Mouse (Mus musculus) kidney, postnatal 36 days (tissue): ENCODE measurements around the gene Sdcbp2.

Experiments used
- DNase-seq, 2 experiments: peaks; one replicate each; pipeline ENCODE4 v3.0.0; 2021 to 2022; ENCODE audit warnings: mixed read lengths in 2 of 2

Sdcbp2 gene

GRCm38 (mm10) chr2:151571873-151572700, at the start of gene Sdcbp2:
Gene Sdcbp2 (plus strand): TSS chr2:151572622.
- peak in 1 of 2 experiments; percentile 16 for DNase-seq

- no peak for DNase-seq
These were observed 47.9 kb upstream of the Sdcbp2 start for GRCm38 (mm10) chr2:151524324-151525041.

- no peak for DNase-seq
These were observed 46.9 kb upstream of the Sdcbp2 start for GRCm38 (mm10) chr2:151525520-151525919.

GRCm38 (mm10) chr2:151528066-151528465, 44.4 kb upstream of the Sdcbp2 start:
- DNase-seq, result no peak

GRCm38 (mm10) chr2:151529169-151529568, 43.3 kb upstream of the Sdcbp2 start:
- DNase-seq, result no peak

GRCm38 (mm10) chr2:151530378-151531230, 41.8 kb upstream of the Sdcbp2 start:
- DNase-seq, result no peak

GRCm38 (mm10) chr2:151533632-151534031, 38.8 kb upstream of the Sdcbp2 start:
- no peak for DNase-seq

GRCm38 (mm10) chr2:151535961-151536617, 36.3 kb upstream of the Sdcbp2 start:
- peak in 1 of 2 experiments; percentile 8 for DNase-seq

GRCm38 (mm10) chr2:151536618-151536974, 35.8 kb upstream of the Sdcbp2 start:
- peak; percentile 67 to 72 for DNase-seq

GRCm38 (mm10) chr2:151538646-151539045, 33.8 kb upstream of the Sdcbp2 start:
- no peak for DNase-seq

- peak; percentile 98 to 99 for DNase-seq
These were observed 29.9 kb upstream of the Sdcbp2 start, which contains the start of gene Fkbp1a for GRCm38 (mm10) chr2:151542323-151543062. Gene Fkbp1a (plus strand): TSS chr2:151542483.

GRCm38 (mm10) chr2:151543063-151543895, 29.1 kb upstream of the Sdcbp2 start:
- peak; percentile 79 to 81 for DNase-seq

GRCm38 (mm10) chr2:151544673-151545072, 27.7 kb upstream of the Sdcbp2 start:
- DNase-seq, result no peak

GRCm38 (mm10) chr2:151546571-151546970, 25.9 kb upstream of the Sdcbp2 start:
- no peak for DNase-seq

- DNase-seq, result no peak
These were observed 22.8 kb upstream of the Sdcbp2 start for GRCm38 (mm10) chr2:151549615-151550121.

GRCm38 (mm10) chr2:151562930-151563921, 9.2 kb upstream of the Sdcbp2 start:
- peak; percentile 77 to 80 for DNase-seq

- no peak for DNase-seq
These were observed 8.4 kb upstream of the Sdcbp2 start for GRCm38 (mm10) chr2:151564006-151564405.

- DNase-seq, result no peak
These were observed 7.4 kb upstream of the Sdcbp2 start for GRCm38 (mm10) chr2:151564986-151565385.

- DNase-seq, result no peak
These were observed 5.6 kb upstream of the Sdcbp2 start for GRCm38 (mm10) chr2:151566856-151567255.
